Mouse (Mus musculus) forebrain, embryonic 12.5 days (tissue): ENCODE measurements around the gene Spred3. TPM values are rescaled to one million over a fixed set of nuclear protein-coding genes. Genes with fewer than 3 reads are reported as not detected.

Source experiments
- ATAC-seq: fragments of 200-750 bp; cut with Nextera tagmentation; 2 replicates; pipeline ENCODE4 v1.8.0; 2017; ENCODE audit warnings: moderate TSS enrichment; ENCODE audit not compliant: low FRiP score
- H3K27ac ChIP-seq: fragments of 300-500 bp; sonication (generic); 2 replicates; pipeline ENCODE4 v1.5.1; 2016; ENCODE audit warnings: mild to moderate bottlenecking
- H3K27me3 ChIP-seq: fragments of 300-500 bp; sonication (generic); 2 replicates; pipeline ENCODE4 v1.6.1; 2016; ENCODE audit warnings: mild to moderate bottlenecking
- H3K36me3 ChIP-seq: fragments of 300-500 bp; sonication (generic); replicated peaks from 2 replicates; pipeline ENCODE4 v1.6.1; 2016; ENCODE audit warnings: mild to moderate bottlenecking
- H3K4me1 ChIP-seq: fragments of 300-500 bp; sonication (generic); 2 replicates; pipeline ENCODE4 v1.6.1; 2016
- H3K4me2 ChIP-seq: fragments of 300-500 bp; sonication (generic); 2 replicates; pipeline ENCODE4 v1.6.1; 2016; ENCODE audit warnings: mild to moderate bottlenecking, moderate library complexity
- H3K4me3 ChIP-seq: fragments of 300-500 bp; sonication (generic); replicated peaks from 2 replicates; pipeline ENCODE4 v1.5.1; 2016; ENCODE audit warnings: mild to moderate bottlenecking
- H3K9ac ChIP-seq: fragments of 300-500 bp; sonication (generic); 2 replicates; pipeline ENCODE4 v1.6.1; 2016; ENCODE audit warnings: mild to moderate bottlenecking
- H3K9me3 ChIP-seq: fragments of 300-500 bp; sonication (generic); 2 replicates; pipeline ENCODE4 v1.6.1; 2016
- WGBS: fragments of 180-500 bp; shearing (Covaris S2); methylation state at CpG from one replicate; pipeline ENCODE4 v1.1.7; 2016; 5-methylcytosine and 5-hydroxymethylcytosine counted together
- polyA plus RNA-seq: library from polyadenylated mRNA; unstranded; fragments of >200 nt; fragmentation: Nextera tagmentation; extraction: Ambion mirVana; gene quantifications from 2 replicates; pipeline ENCODE4 v1.2.1, GENCODE M21; 2016

Spred3 gene
- polyA plus RNA-seq, 1 experiment from 2014 or later: 7.9 TPM

DNA sequence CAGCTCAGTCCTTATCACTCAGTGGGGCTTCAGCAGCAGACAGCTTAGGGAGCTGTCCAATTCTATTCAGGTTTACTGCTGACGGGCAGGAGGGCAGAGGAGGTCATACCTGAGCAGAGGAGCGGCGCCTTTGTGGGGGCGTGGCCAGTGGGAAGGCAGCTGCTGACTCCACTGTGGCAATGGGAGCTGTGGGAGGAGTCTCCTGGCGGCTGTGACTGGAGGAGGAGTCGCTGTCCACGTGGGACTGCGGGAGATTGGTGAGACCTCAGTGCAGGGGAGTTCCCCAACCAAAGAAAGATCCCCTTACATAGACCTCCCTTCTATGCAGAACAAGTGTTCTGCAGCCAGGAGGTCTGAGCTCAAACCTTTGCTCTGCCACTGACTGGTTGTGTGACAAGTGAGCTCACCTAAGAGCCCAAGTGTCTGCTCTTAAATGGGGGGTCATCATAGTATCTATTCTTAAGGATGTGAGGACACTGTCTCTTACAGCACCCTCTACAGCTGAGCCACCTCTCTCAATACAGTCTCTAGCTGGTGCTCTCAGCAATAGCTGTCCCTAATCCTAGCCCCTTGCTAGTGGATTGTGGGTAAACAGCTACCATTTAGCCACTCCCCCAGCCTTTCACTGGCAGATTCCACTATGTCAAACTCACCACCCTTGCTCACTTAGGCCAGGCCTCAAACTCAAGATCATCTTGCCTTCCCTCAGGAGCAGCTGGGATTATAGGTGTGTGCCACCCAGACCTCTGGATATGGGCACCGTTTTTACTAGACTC is 7.3 kb downstream of the Spred3 start:
- Histone ChIP-seq H3K9ac (no peak overlapping the region), H3K27ac (no peak overlapping the region), H3K4me3 (no peak overlapping the region), H3K4me1 (peaks cover 9% of the 10 kb centered on the region), H3K9me3 (no peaks in the 10 kb centered on the region), H3K36me3 (peaks cover 17% of the 10 kb centered on the region; the same call in 1 of the 2 replicates), H3K27me3 (peaks cover 37% of the 10 kb centered on the region), H3K4me2 (no peak overlapping the region)
- WGBS: 20% methylated on average over 9 of the region's 9 CpGs
- ATAC-seq: no peak

DNA sequence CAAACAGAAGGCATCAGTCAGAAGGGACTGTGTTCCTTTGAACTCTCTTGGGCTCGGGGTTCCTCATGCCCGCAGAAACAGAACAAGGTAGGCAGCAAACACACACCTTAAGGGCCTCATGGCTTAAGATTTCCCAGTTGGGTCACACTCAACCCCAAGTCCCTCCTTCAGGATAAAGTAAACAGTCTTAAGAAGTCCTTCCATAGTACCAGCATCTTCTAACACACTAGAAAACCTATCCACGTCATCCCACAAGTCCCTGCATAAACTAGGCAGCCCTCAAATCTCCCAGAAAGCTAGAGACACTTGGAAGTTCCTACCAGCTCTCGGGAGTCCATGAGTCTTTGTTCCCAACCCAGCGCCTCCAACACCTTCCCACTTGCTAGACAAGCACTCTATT is 7.9 kb downstream of the Spred3 start:
- peaks cover 17% of the 10 kb centered on the region; the same call in 1 of the 2 replicates for H3K36me3 ChIP-seq
- no peak overlapping the region for H3K4me2 ChIP-seq
- 88% methylated on average over 5 of the region's 5 CpGs for WGBS

DNA sequence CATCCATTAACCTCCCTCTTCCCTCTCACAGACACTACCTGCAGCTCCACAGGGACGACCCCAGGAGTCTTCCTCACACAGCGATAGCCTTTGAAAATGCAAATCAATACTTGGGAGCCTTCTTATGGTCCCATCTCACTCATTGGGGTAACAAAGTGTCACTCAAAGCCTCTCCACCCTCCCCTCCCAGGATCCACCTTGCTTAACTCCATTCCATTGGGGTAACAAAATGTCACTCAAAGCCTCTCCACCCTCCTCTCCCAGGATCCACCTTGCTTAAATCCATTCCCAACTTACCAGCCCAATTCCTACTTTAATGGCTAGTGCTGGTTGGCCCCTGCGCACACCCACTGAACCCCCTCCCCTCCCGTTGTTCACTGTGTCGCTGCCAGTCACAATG is 11.9 kb downstream of the Spred3 start:
- H3K9me3 ChIP-seq: 0 out of 2 replicates have a peak, but pooled peaks cover 4% of the 10 kb centered on the region
- H3K4me3 ChIP-seq: no peak overlapping the region
- ATAC-seq: no peak
- H3K9ac ChIP-seq: no peak overlapping the region
- H3K4me1 ChIP-seq: peaks cover 16% of the 10 kb centered on the region
- H3K27ac ChIP-seq: no peak overlapping the region
- WGBS: 2% methylated on average over 5 of the region's 5 CpGs
- peaks cover 15% of the 10 kb centered on the region; the same call in 1 of the 2 replicates for H3K36me3 ChIP-seq
- peaks cover 37% of the 10 kb centered on the region for H3K27me3 ChIP-seq
- H3K4me2 ChIP-seq: no peak overlapping the region

More for the DNA sequence above, 7.9 kb downstream of the Spred3 start:
- Histone ChIP-seq H3K9ac (no peak overlapping the region), H3K9me3 (no peaks in the 10 kb centered on the region), H3K27me3 (peaks cover 34% of the 10 kb centered on the region), H3K27ac (no peak overlapping the region), H3K4me3 (no peak overlapping the region), H3K4me1 (peaks cover 4% of the 10 kb centered on the region)
- ATAC-seq: no peak

DNA sequence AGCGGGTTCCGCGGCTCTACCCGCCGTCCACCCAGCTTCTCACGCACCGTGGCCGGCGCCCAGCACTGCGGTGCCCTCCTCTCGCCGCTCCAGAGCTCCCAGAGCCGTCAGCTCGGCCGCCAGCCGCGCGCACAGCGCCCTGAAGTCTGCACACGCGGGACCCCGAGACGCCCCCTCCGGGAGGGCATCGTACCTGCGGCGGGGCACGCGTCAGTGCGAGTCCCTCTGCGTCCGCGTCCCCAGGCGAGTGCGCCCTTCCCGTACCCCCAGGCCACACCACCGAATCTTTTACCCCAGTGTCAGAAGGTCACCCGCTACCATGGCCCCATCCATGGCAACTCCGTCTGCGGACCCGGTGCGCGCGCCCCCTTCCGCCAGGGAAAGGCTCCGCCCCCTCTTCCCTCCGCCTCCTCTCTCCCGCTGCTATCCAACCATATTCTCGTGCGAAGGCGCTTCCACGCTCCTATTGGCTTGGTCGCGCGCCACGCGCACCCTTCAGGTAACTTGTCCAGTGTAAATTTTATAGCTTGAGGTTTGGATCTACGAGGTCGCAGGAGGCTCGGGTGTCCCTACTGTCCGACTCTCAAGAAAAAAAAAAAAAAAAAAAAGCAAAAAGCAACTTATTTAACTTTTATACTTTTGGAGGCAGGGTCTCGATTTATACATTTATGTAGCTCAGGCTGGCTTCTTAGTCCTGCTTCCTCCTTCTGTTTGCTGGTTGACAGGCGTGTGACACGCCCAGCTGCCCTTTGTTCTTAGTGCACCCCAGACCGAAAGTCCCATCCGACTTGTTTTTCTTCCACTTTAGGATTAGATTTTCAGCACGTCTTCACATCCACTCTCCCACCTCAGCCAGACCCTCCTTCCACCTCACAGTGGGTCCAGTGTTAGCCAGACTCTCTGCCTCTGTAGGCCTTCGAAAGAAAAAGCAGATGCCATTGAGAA is 14.1 kb downstream of the Spred3 start, which contains the start of gene Fam98c:
Fam98c (minus strand) TSS at position 397 of the 945 bp plus-strand sequence.
- Histone ChIP-seq H3K36me3 (peaks cover 6% of the 10 kb centered on the region; the same call in 1 of the 2 replicates), H3K27ac (peak within 1 kb of the TSS; percentile 92), H3K9me3 (0 out of 2 replicates have a peak, but pooled peaks cover 4% of the 10 kb centered on the region), H3K4me3 (peak within 1 kb of the TSS; percentile 66), H3K4me2 (peak within 1 kb of the TSS; percentile 89), H3K9ac (peak within 1 kb of the TSS; percentile 73), H3K4me1 (peaks cover 16% of the 10 kb centered on the region), H3K27me3 (peaks cover 34% of the 10 kb centered on the region)
- WGBS: 4% methylated on average over 67 of the region's 68 CpGs
- peak; percentile 87 for ATAC-seq

DNA sequence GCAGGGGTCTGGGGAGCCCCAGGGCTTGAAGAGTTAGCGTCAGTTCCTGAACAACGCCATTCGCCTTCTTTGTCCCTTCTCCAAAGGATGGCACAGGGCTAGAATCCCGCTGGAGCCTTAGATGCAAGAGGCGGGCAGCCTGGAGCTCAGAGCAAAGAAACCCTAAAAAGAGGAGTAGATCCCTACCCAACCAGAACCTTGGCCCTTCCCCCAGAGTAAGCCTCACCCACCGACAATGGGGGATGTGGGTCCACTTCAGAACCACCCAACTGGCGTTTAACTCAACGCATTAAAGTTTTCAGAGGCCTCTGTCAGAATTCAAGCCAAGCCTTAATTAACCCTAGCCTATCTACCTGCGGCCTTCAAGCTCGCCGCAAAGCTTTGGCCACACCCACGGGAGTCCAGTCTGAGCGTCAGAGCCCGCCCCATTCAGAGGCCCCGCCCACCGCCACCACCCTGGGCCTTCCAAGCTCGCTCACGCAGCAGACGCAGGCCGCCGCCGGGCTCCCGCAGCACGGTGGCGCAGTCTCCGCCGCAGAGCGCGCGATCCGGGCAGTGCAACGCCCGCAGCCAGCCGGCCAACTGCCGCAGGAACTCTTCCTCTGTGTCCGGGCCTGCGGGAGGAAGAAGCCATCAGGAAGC is 14.9 kb downstream of the Spred3 start:
- Histone ChIP-seq H3K9ac (peak overlapping the region; percentile 73), H3K27me3 (peaks cover 34% of the 10 kb centered on the region)
- 8% methylated on average over 35 of the region's 37 CpGs for WGBS

DNA sequence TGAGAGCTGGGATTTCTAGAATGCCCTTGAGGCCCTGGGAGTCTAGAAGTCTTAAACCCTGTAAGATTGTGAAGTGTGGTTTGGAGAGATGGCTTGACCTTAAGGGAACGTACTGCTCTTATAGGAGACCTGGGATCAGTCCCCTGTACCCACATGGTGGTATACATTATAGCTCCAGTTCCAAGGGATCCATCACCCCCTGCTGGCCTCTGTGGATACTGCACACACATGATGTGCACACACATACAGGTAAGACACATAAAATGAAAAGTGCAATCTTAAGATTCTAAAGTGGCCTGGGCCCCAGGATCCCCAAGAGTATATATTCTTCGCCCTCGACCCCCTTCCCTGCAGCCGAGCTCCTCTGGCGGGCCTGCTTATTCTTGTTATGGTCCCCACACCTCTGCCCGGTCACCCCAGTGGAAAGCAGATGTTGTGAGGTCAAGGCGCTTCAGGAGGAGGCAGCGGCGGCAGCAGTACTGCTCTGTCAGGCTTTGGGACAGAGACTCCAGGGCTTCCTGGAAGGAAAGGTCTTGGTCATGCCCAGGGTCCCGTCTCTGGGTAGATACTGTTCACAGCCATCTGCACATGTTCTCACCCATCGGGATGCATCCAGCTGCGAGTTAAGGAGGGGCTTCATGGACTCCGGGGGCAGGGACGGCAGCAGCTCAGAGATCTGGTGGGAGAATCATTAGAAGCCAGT is 16.0 kb downstream of the Spred3 start:
- 96% methylated on average over 14 of the region's 14 CpGs for WGBS
- peaks cover 16% of the 10 kb centered on the region for H3K4me1 ChIP-seq
- no peak overlapping the region for H3K9ac ChIP-seq
- H3K27me3 ChIP-seq: peaks cover 24% of the 10 kb centered on the region
- 0 out of 2 replicates have a peak, but pooled peaks cover 3% of the 10 kb centered on the region for H3K36me3 ChIP-seq
- H3K27ac ChIP-seq: no peak overlapping the region
- ATAC-seq: no peak
- H3K4me2 ChIP-seq: no peak overlapping the region
- no peak overlapping the region for H3K4me3 ChIP-seq
- H3K9me3 ChIP-seq: 0 out of 2 replicates have a peak, but pooled peaks cover 4% of the 10 kb centered on the region

More for the DNA sequence above, 14.9 kb downstream of the Spred3 start:
- Histone ChIP-seq H3K36me3 (0 out of 2 replicates have a peak, but pooled peaks cover 3% of the 10 kb centered on the region), H3K27ac (peak overlapping the region; percentile 92), H3K4me3 (peak overlapping the region; percentile 66), H3K9me3 (0 out of 2 replicates have a peak, but pooled peaks cover 4% of the 10 kb centered on the region), H3K4me2 (peak overlapping the region; percentile 89), H3K4me1 (peaks cover 16% of the 10 kb centered on the region)
- peak; percentile 94 for ATAC-seq

DNA sequence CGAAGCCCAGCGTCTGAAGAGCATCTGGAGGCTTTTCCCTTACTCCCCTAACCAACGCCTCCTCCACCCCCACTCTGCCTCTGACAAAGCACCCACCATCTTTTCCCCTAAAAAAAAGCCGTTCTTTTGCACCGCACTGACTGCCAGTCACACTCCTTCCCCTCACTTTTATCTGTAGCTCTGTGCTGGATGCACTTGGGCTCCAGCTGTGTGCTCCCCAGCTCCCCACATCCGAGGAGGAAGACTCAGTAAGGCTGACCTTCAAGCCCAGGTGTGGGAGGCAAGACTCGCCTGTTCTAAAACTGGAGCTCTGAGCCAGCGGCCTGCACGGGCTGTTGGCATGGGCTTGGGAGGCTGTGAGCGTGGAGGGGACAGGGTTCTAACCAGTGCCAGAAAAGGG is 18.7 kb downstream of the Spred3 start:
- Histone ChIP-seq H3K4me3 (no peak overlapping the region), H3K9me3 (0 out of 2 replicates have a peak, but pooled peaks cover 4% of the 10 kb centered on the region), H3K27me3 (peaks cover 5% of the 10 kb centered on the region; the same call in 1 of the 2 replicates), H3K9ac (no peak overlapping the region), H3K4me1 (peaks cover 8% of the 10 kb centered on the region), H3K4me2 (no peak overlapping the region), H3K27ac (no peak overlapping the region), H3K36me3 (0 out of 2 replicates have a peak, but pooled peaks cover 3% of the 10 kb centered on the region)
- no peak for ATAC-seq
- WGBS: 72% methylated on average over 10 of the region's 10 CpGs

DNA sequence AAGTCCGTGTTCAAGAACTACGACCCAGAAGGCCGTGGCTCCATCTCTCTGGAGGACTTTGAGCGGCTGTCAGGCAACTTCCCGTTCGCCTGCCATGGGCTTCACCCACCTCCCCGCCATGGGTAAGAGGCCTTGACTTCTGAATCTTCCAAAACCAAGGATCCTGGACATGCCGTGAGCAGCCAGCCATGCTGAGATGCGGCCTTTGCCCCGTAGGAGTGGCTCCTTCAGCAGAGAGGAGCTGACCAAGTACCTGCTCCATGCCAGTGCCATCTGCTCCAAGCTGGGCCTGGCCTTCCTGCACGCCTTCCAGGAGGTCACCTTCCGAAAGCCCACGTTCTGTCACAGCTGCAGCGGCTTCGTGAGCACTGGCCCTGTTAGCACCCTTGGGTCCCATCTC is 21.4 kb downstream of the Spred3 start:
- no peak for ATAC-seq
- 87% methylated on average over 15 of the region's 15 CpGs for WGBS
- Histone ChIP-seq H3K36me3 (no peaks in the 10 kb centered on the region), H3K4me2 (no peak overlapping the region), H3K27me3 (peaks cover 5% of the 10 kb centered on the region; the same call in 1 of the 2 replicates), H3K4me1 (no peaks in the 10 kb centered on the region), H3K9ac (no peak overlapping the region), H3K27ac (no peak overlapping the region), H3K9me3 (no peaks in the 10 kb centered on the region), H3K4me3 (no peak overlapping the region)

DNA sequence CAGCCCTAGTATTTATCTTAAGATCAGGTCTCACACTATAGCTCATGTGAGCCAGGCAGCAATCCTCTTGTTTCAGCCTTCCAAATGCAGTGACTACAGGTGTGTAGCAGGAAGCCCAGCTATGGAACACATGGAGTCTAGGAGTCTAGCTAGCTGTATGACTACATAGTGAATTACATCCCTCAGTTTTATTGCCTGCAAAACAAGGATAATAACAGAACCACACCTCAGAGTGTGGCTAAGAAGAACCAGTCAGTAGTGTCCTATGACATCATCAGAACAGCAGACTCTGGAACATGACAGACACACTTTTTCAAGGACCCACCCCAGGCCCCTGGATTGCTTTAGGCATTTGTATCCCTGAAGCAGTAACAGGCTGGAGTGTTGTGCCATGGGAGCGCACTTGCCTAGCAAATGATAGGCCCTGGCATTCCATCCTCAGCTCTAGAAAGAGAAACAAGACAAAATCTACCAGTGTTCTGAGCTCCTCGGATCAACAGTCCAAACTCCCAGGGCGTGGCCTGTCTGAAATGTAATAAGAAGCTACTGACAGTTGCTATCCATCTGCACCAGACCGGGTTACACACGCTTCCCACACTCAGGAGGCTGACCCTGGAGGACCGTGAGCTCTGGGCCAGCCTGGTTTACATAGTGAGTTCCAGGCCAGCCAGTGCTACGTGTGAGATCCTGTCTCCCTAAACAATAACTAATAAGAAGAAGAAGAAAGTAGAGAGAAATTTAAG is 23.4 kb downstream of the Spred3 start:
- Histone ChIP-seq H3K36me3 (no peaks in the 10 kb centered on the region), H3K4me3 (no peak overlapping the region), H3K9me3 (no peaks in the 10 kb centered on the region), H3K4me2 (no peak overlapping the region), H3K27me3 (peaks cover 5% of the 10 kb centered on the region; the same call in 1 of the 2 replicates), H3K9ac (no peak overlapping the region), H3K4me1 (no peaks in the 10 kb centered on the region), H3K27ac (no peak overlapping the region)
- no peak for ATAC-seq
- WGBS: 87% methylated on average over 7 of the region's 7 CpGs

DNA sequence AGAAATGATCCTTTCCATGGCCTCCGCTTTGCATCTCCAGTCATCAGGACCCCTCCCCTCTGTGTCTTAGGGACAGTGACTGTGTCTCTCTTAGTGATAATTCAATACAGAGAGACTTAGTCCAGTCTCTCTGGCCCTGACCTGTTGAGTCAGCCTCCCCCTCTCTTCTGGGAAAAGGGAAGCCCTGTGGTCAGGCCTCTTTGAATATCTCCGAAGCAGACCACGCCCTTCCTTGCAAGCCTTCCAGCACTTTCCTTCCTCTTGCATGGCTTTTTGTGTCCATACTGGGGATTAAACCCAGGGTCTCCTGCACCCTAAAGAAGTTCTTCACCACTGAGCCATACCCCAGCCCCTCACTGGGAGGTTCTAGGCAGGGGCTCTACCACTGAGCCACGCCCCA is 26.2 kb downstream of the Spred3 start:
- no peak overlapping the region for H3K4me2 ChIP-seq
- 95% methylated on average over 4 of the region's 4 CpGs for WGBS
- ATAC-seq: no peak
- no peaks in the 10 kb centered on the region for H3K36me3 ChIP-seq
- no peaks in the 10 kb centered on the region for H3K4me1 ChIP-seq
- no peak overlapping the region for H3K4me3 ChIP-seq
- no peaks in the 10 kb centered on the region for H3K27me3 ChIP-seq
- no peak overlapping the region for H3K27ac ChIP-seq
- H3K9me3 ChIP-seq: no peaks in the 10 kb centered on the region
- no peak overlapping the region for H3K9ac ChIP-seq

DNA sequence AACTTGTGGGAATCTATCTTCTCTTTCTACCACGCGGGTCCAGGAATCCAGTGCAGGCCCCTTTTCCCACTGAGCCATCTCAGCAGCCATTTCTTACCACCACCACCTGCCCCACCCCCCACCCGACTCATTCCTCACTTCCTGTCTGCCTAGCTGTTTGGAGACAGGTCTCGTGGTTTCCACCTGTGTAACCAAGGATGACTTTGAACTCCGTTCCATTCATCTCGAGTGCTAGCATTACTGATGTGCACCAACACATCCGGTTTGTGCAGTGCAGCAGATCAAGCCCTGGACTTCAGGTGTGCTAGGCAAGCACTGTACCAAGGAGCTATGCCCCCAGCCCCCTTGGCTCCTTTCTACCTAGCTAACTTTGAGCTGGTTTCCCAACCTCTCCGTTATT is 28.8 kb downstream of the Spred3 start:
- no peak for ATAC-seq
- WGBS: 84% methylated on average over 8 of the region's 8 CpGs
- no peaks in the 10 kb centered on the region for H3K36me3 ChIP-seq
- peaks cover 4% of the 10 kb centered on the region for H3K27me3 ChIP-seq
- no peaks in the 10 kb centered on the region for H3K9me3 ChIP-seq
- H3K4me1 ChIP-seq: no peaks in the 10 kb centered on the region
- H3K4me2 ChIP-seq: no peak overlapping the region
- no peak overlapping the region for H3K27ac ChIP-seq
- H3K9ac ChIP-seq: no peak overlapping the region
- no peak overlapping the region for H3K4me3 ChIP-seq
